Mouse (Mus musculus): Measurements from ENCODE around the gene Zfp941. TPM values are rescaled to one million over a fixed set of nuclear protein-coding genes. Genes with fewer than 3 reads are reported as not detected.
A peak's percentile ranks its signal among the peaks of the same experiment; 100 is the strongest.

Zfp941 gene
- total RNA-seq, 1 experiment, result 12.0 TPM

DNA sequence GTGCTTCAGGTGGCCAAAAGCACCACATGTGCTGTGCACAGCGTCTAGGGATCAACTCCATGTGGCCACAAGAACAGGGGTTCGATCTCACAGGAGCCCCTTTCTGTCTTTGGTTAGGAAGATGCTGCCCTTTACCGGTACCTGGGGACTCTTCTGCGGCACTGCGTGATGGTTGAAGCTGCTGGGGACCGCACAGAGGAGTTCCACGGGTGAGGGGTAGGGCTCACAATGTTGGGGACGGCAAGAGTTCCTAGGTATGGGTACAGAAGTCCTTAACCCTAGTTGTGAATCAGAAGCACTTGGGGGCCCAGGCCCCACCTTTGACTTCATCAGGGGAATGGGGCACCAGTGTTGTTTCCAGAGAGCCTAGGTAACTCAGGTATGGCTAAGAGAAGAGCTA lies 36.8 kb upstream of the Zfp941 start:
- Histone ChIP-seq H3K9ac (ENCODE audit: insufficient read depth, low read depth, low read length, poor library complexity, severe bottlenecking) (no peak overlapping the region), H3K9me3 (ENCODE audit: control insufficient read depth, insufficient read depth, low read depth, low read length) (no peaks in the 10 kb centered on the region), H3K4me1 (ENCODE audit: control insufficient read depth in 2 of 2, insufficient read depth in 2 of 2, low read length in 2 of 2, poor library complexity in 1 of 2) (peaks cover 6 to 20% of the 10 kb centered on the region in 2 experiments; a peak in 2 of 4 replicates), H3K4me3 (ENCODE audit: insufficient read depth in 1 of 2, low read depth in 1 of 2, low read length in 2 of 2, poor library complexity in 1 of 2, severe bottlenecking in 1 of 2) (peak overlapping the region in 1 of 2 experiments; percentile 83; a peak in 2 of 4 replicates), H3K27ac (ENCODE audit: insufficient read depth, low read depth, low read length, poor library complexity, severe bottlenecking) (no peak overlapping the region), H3K36me3 (ENCODE audit: control insufficient read depth, insufficient read depth, low read length, poor library complexity, severe bottlenecking) (peaks cover 56% of the 10 kb centered on the region)
- in situ Hi-C loops (cut with MboI; ENCODE audit: low sequenced_read_pairs in 2 of 2, unreplicated experiment in 2 of 2), result no loop called here
- TF ChIP-seq ZNF384 (IDR thresholded peaks at IDR 0.05; ENCODE audit: low read depth, low read length), result no peak
- TF ChIP-seq MAFK (IDR thresholded peaks at IDR 0.05; ENCODE audit: insufficient read depth, low read depth, low read length), result no peak
- TF ChIP-seq HCFC1 (IDR thresholded peaks at IDR 0.05; ENCODE audit: borderline replicate concordance, insufficient read depth, low read length), result no peak
- TF ChIP-seq CHD2 (IDR thresholded peaks at IDR 0.05; ENCODE audit: low read depth, low read length), result no peak
- no peak for TF ChIP-seq ZC3H11A (IDR thresholded peaks at IDR 0.05; ENCODE audit: borderline replicate concordance, low read depth, low read length)
- DNase-seq (ENCODE audit: low read depth, low spot score), result no peak

GRCm38 (mm10) chr7:140857550-140858505 lies 35.9 kb upstream of the Zfp941 start, which contains the start of gene Bet1l:
Gene Bet1l (minus strand): TSS chr7:140857577.
- H3K4me3 ChIP-seq (ENCODE audit: insufficient read depth in 1 of 2, low read depth in 1 of 2, low read length in 2 of 2, poor library complexity in 1 of 2, severe bottlenecking in 1 of 2), result peak within 1 kb of the TSS; percentile 80 to 83
- DNase-seq (ENCODE audit: low read depth, low spot score), result no peak
- peak within 1 kb of the TSS; percentile 90 for H3K27ac ChIP-seq (ENCODE audit: insufficient read depth, low read depth, low read length, poor library complexity, severe bottlenecking)
- H3K36me3 ChIP-seq (ENCODE audit: control insufficient read depth, insufficient read depth, low read length, poor library complexity, severe bottlenecking), result peaks cover 50% of the 10 kb centered on the region
- in situ Hi-C loops (cut with MboI; ENCODE audit: low sequenced_read_pairs in 2 of 2, unreplicated experiment in 2 of 2), result no loop called here
- TF ChIP-seq HCFC1 (IDR thresholded peaks at IDR 0.05; ENCODE audit: borderline replicate concordance, insufficient read depth, low read length), result no peak
- TF ChIP-seq ZC3H11A (IDR thresholded peaks at IDR 0.05; ENCODE audit: borderline replicate concordance, low read depth, low read length), result no peak
- no peak for TF ChIP-seq ZNF384 (IDR thresholded peaks at IDR 0.05; ENCODE audit: low read depth, low read length)
- TF ChIP-seq CHD2 (IDR thresholded peaks at IDR 0.05; ENCODE audit: low read depth, low read length), result no peak
- TF ChIP-seq MAFK (IDR thresholded peaks at IDR 0.05; ENCODE audit: insufficient read depth, low read depth, low read length), result no peak
- no peaks in the 10 kb centered on the region for H3K9me3 ChIP-seq (ENCODE audit: control insufficient read depth, insufficient read depth, low read depth, low read length)
- H3K9ac ChIP-seq (ENCODE audit: insufficient read depth, low read depth, low read length, poor library complexity, severe bottlenecking), result peak within 1 kb of the TSS; percentile 91
- H3K4me1 ChIP-seq (ENCODE audit: control insufficient read depth in 2 of 2, insufficient read depth in 2 of 2, low read length in 2 of 2, poor library complexity in 1 of 2), result peaks cover 8 to 26% of the 10 kb centered on the region in 2 experiments; a peak in 2 of 4 replicates

DNA sequence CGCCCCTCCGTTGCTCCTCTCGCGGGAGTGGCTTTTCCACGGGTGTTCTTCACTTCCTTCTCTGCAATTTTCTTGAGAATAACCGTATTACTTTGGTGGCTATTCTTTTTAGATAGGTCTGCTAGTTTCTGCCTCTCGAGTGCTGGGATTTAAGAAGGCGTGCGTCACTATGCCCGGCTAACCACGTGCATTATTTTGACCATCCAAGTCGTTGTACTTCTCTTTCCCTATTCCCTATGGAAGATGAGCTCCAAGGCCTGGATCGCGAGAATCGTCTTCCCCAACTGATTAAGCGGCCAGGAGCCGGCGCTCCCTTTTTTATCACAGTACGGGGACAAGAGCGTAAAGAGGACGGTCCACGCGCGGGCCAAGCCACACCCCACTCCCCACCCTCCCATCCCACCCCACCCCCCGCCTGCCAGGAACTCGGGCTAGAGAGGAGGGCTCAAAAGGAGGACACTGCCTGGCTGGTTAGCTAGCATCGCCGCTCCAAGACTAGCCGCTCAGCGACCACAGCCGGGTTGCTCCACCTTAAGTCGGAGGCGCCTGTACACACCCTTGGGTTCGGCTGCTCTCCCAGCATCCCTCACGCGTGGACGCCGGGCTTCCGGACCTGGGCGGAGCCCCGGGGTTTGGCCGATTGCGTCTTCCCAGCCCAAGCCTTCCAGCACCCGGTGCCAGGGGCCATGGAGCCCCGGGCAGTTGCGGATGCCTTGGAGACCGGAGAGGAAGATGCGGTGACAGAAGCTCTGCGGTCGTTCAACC lies 35.0 kb upstream of the Zfp941 start, which contains the start of gene Ric8a:
Ric8a (plus strand) TSS at position 173 of the 765 bp plus-strand sequence.
- H3K9me3 ChIP-seq (ENCODE audit: control insufficient read depth, insufficient read depth, low read depth, low read length), result no peaks in the 10 kb centered on the region
- H3K36me3 ChIP-seq (ENCODE audit: control insufficient read depth, insufficient read depth, low read length, poor library complexity, severe bottlenecking), result peaks cover 47% of the 10 kb centered on the region

GRCm38 (mm10) chr7:140855860-140856784 lies 34.1 kb upstream of the Zfp941 start, which contains the start of gene Gm45785:
Gene Gm45785 (minus strand): TSS chr7:140856331.
- peak within 1 kb of the TSS; percentile 90 for H3K27ac ChIP-seq (ENCODE audit: insufficient read depth, low read depth, low read length, poor library complexity, severe bottlenecking)
- peaks cover 41% of the 10 kb centered on the region for H3K36me3 ChIP-seq (ENCODE audit: control insufficient read depth, insufficient read depth, low read length, poor library complexity, severe bottlenecking)
- in situ Hi-C loops (cut with MboI; ENCODE audit: low sequenced_read_pairs in 2 of 2, unreplicated experiment in 2 of 2), result no loop called here
- 0 out of 2 replicates have a peak, but pooled peaks have one; percentile 53 for TF ChIP-seq HCFC1 (IDR thresholded peaks at IDR 0.05; ENCODE audit: borderline replicate concordance, insufficient read depth, low read length)
- no peak for TF ChIP-seq CHD2 (IDR thresholded peaks at IDR 0.05; ENCODE audit: low read depth, low read length)
- peak within 1 kb of the TSS; percentile 80 to 83 for H3K4me3 ChIP-seq (ENCODE audit: insufficient read depth in 1 of 2, low read depth in 1 of 2, low read length in 2 of 2, poor library complexity in 1 of 2, severe bottlenecking in 1 of 2)
- peaks cover 8 to 30% of the 10 kb centered on the region in 2 experiments; a peak in 2 of 4 replicates for H3K4me1 ChIP-seq (ENCODE audit: control insufficient read depth in 2 of 2, insufficient read depth in 2 of 2, low read length in 2 of 2, poor library complexity in 1 of 2)
- no peaks in the 10 kb centered on the region for H3K9me3 ChIP-seq (ENCODE audit: control insufficient read depth, insufficient read depth, low read depth, low read length)
- peak; percentile 88 for DNase-seq (ENCODE audit: low read depth, low spot score)
- H3K9ac ChIP-seq (ENCODE audit: insufficient read depth, low read depth, low read length, poor library complexity, severe bottlenecking), result peak within 1 kb of the TSS; percentile 91

More for the DNA sequence above, 35.0 kb upstream of the Zfp941 start, which contains the start of gene Ric8a:
- TF ChIP-seq MAFK (IDR thresholded peaks at IDR 0.05; ENCODE audit: insufficient read depth, low read depth, low read length), result no peak
- 0 out of 2 replicates have a peak, but pooled peaks have one; percentile 53 for TF ChIP-seq CHD2 (IDR thresholded peaks at IDR 0.05; ENCODE audit: low read depth, low read length)
- Histone ChIP-seq H3K4me1 (ENCODE audit: control insufficient read depth in 2 of 2, insufficient read depth in 2 of 2, low read length in 2 of 2, poor library complexity in 1 of 2) (peaks cover 8 to 30% of the 10 kb centered on the region in 2 experiments; a peak in 2 of 4 replicates), H3K4me3 (ENCODE audit: insufficient read depth in 1 of 2, low read depth in 1 of 2, low read length in 2 of 2, poor library complexity in 1 of 2, severe bottlenecking in 1 of 2) (peak within 1 kb of the TSS; percentile 80 to 83), H3K9ac (ENCODE audit: insufficient read depth, low read depth, low read length, poor library complexity, severe bottlenecking) (peak within 1 kb of the TSS; percentile 91), H3K27ac (ENCODE audit: insufficient read depth, low read depth, low read length, poor library complexity, severe bottlenecking) (peak within 1 kb of the TSS; percentile 90)
- no peak for DNase-seq (ENCODE audit: low read depth, low spot score)
- in situ Hi-C loops (cut with MboI; ENCODE audit: low sequenced_read_pairs in 2 of 2, unreplicated experiment in 2 of 2), result no loop called here
